Comparison of ENCODE assay signal across 17 mouse cellular contexts in genomic region chr15:24635620-24636019, GRCm38 (mm10).
DNase-seq lines count a peak whose midpoint lies in the region; ATAC-seq and TF ChIP-seq lines count a peak whose summit lies in the region.
"Had no signal": no experiment of that assay in that cellular context is flagged by ENCODE, and none has a peak within 500 bp of the region (broad histone marks: within the 10 kb centered on the region; RNA-seq: fewer than 3 reads in every experiment).

No protein-coding gene starts in this region.

- H3K27me3 ChIP-seq in midbrain, embryonic 10.5 days (ENCODE audit: low read depth, poor library complexity, severe bottlenecking) = no peaks in the 10 kb centered on the region
- no peaks in the 10 kb centered on the region for H3K27me3 ChIP-seq in midbrain, postnatal 0 days (ENCODE audit: insufficient read depth, low read length)
- H3K27me3 ChIP-seq in midbrain, embryonic 14.5 days (ENCODE audit: control insufficient read depth, insufficient read depth, low read length) = no peaks in the 10 kb centered on the region
- H3K27me3 ChIP-seq in midbrain, embryonic 13.5 days = no peaks in the 10 kb centered on the region
- H3K27me3 ChIP-seq: embryonic facial prominence, embryonic 12.5 days; forebrain, embryonic 13.5 days had no signal

- TF ChIP-seq CTCF in midbrain, postnatal 0 days (IDR thresholded peaks at IDR 0.05) = no peak

- H3K4me1 ChIP-seq in midbrain, embryonic 10.5 days = peaks cover 13% of the 10 kb centered on the region; the same call in 1 of the 2 replicates
- no peaks in the 10 kb centered on the region for H3K4me1 ChIP-seq in midbrain, postnatal 0 days (ENCODE audit: insufficient read depth, low read length)
- H3K4me1 ChIP-seq in midbrain, embryonic 14.5 days (ENCODE audit: control insufficient read depth, insufficient read depth, low read length) = no peaks in the 10 kb centered on the region
- no peaks in the 10 kb centered on the region for H3K4me1 ChIP-seq in midbrain, embryonic 13.5 days (replicated peaks)
- H3K4me1 ChIP-seq: embryonic facial prominence, embryonic 10.5 days; embryonic facial prominence, embryonic 12.5 days; forebrain, embryonic 13.5 days had no signal

- ATAC-seq in midbrain, postnatal 0 days (ENCODE audit: low FRiP score) = no peak
- ATAC-seq in midbrain, embryonic 14.5 days (ENCODE audit: low FRiP score, low TSS enrichment) = no peak
- no peak for ATAC-seq in midbrain, embryonic 13.5 days
- ATAC-seq: forebrain, embryonic 13.5 days; forebrain, postnatal 0 days had no signal

- DNase-seq in midbrain, embryonic 10.5 days (ENCODE audit: low spot score) = peak; percentile 14
- no peak for DNase-seq in midbrain, postnatal 0 days (ENCODE audit: low spot score)
- peak; percentile 31 for DNase-seq in midbrain, embryonic 14.5 days
- no peak for DNase-seq in thymus, postnatal 4 days
- DNase-seq: adrenal gland, adult 2 months; adrenal gland, postnatal 10 days; adrenal gland, postnatal 25 days; cerebellum, adult 11-12 months; cerebellum, adult 2 months; cerebellum, adult 9-10 months; cerebellum, postnatal 10 days; cerebellum, postnatal 25 days; forebrain, postnatal 0 days had no signal

- no peaks in the 10 kb centered on the region for H3K36me3 ChIP-seq in midbrain, embryonic 10.5 days
- H3K36me3 ChIP-seq in midbrain, postnatal 0 days (ENCODE audit: insufficient read depth, low read length) = no peaks in the 10 kb centered on the region
- no peaks in the 10 kb centered on the region for H3K36me3 ChIP-seq in midbrain, embryonic 14.5 days (ENCODE audit: control insufficient read depth, insufficient read depth, low read length)
- no peaks in the 10 kb centered on the region for H3K36me3 ChIP-seq in midbrain, embryonic 13.5 days
- H3K36me3 ChIP-seq: embryonic facial prominence, embryonic 10.5 days; embryonic facial prominence, embryonic 12.5 days had no signal

- H3K4me2 ChIP-seq in midbrain, postnatal 0 days (ENCODE audit: low read depth, low read length, poor library complexity, severe bottlenecking) = no peak overlapping the region
- no peak overlapping the region for H3K4me2 ChIP-seq in midbrain, embryonic 14.5 days (ENCODE audit: low read length)
- no peak overlapping the region for H3K4me2 ChIP-seq in midbrain, embryonic 13.5 days (replicated peaks)
- H3K4me2 ChIP-seq: embryonic facial prominence, embryonic 12.5 days; forebrain, embryonic 13.5 days had no signal

- H3K27ac ChIP-seq in midbrain, embryonic 10.5 days (replicated peaks) = no peak overlapping the region
- no peak overlapping the region for H3K27ac ChIP-seq in midbrain, postnatal 0 days (ENCODE audit: low read depth, low read length)
- H3K27ac ChIP-seq in midbrain, embryonic 14.5 days (replicated peaks; ENCODE audit: low read depth, low read length) = no peak overlapping the region
- H3K27ac ChIP-seq in midbrain, embryonic 13.5 days = no peak overlapping the region
- H3K27ac ChIP-seq: embryonic facial prominence, embryonic 10.5 days; embryonic facial prominence, embryonic 12.5 days; forebrain, embryonic 13.5 days had no signal

- no peak overlapping the region for H3K9ac ChIP-seq in midbrain, postnatal 0 days (replicated peaks; ENCODE audit: low read length, poor library complexity, severe bottlenecking)
- H3K9ac ChIP-seq in midbrain, embryonic 14.5 days (replicated peaks; ENCODE audit: low read length) = no peak overlapping the region
- no peak overlapping the region for H3K9ac ChIP-seq in midbrain, embryonic 13.5 days (replicated peaks)
- H3K9ac ChIP-seq: embryonic facial prominence, embryonic 12.5 days; forebrain, embryonic 13.5 days; forebrain, postnatal 0 days had no signal

- H3K4me3 ChIP-seq in midbrain, embryonic 10.5 days = no peak overlapping the region
- H3K4me3 ChIP-seq in midbrain, postnatal 0 days (ENCODE audit: low read depth, low read length) = no peak overlapping the region
- no peak overlapping the region for H3K4me3 ChIP-seq in midbrain, embryonic 14.5 days (replicated peaks; ENCODE audit: low read depth, low read length)
- H3K4me3 ChIP-seq in midbrain, embryonic 13.5 days (replicated peaks) = no peak overlapping the region
- H3K4me3 ChIP-seq: embryonic facial prominence, embryonic 10.5 days; embryonic facial prominence, embryonic 12.5 days; forebrain, embryonic 13.5 days had no signal

- 31% methylated on average over 2 of the region's 2 CpGs for WGBS in midbrain, embryonic 10.5 days
- 21% methylated on average over 2 of the region's 2 CpGs for WGBS in midbrain, postnatal 0 days
- 14% methylated on average over 2 of the region's 2 CpGs for WGBS in midbrain, embryonic 14.5 days
- WGBS in midbrain, embryonic 13.5 days = 22% methylated on average over 2 of the region's 2 CpGs

- no peaks in the 10 kb centered on the region for H3K9me3 ChIP-seq in midbrain, embryonic 10.5 days (replicated peaks)
- H3K9me3 ChIP-seq in midbrain, postnatal 0 days (ENCODE audit: low read length) = no peaks in the 10 kb centered on the region
- H3K9me3 ChIP-seq in midbrain, embryonic 14.5 days (ENCODE audit: control insufficient read depth, low read length) = no peaks in the 10 kb centered on the region
- H3K9me3 ChIP-seq in midbrain, embryonic 13.5 days = 0 out of 2 replicates have a peak, but pooled peaks cover 3% of the 10 kb centered on the region
- H3K9me3 ChIP-seq: embryonic facial prominence, embryonic 10.5 days; embryonic facial prominence, embryonic 12.5 days; forebrain, embryonic 13.5 days had no signal

Comparison
In these comparisons a context has a peak if more than half of its experiments do, and no peak if none do; other contexts are left out.
1. DNase-seq: peak in midbrain, embryonic 10.5 days (single experiment) and midbrain, embryonic 14.5 days (single experiment); none in midbrain, postnatal 0 days (single experiment) and thymus, postnatal 4 days (single experiment).